In genomic region chr4:46370406-46370805, GRCm38 (mm10) we compare ENCODE assay signal across 16 mouse cellular contexts. TPM values are rescaled to one million over a fixed set of nuclear protein-coding genes. Genes with fewer than 3 reads are reported as not detected.
DNase-seq lines count a peak whose midpoint lies in the region; ATAC-seq lines count a peak whose summit lies in the region.
"Had no signal": no experiment of that assay in that cellular context is flagged by ENCODE, and none has a peak within 500 bp of the region (broad histone marks: within the 10 kb centered on the region; RNA-seq: fewer than 3 reads in every experiment).

No protein-coding gene starts in this region.

- 33% methylated on average over 6 of the region's 6 CpGs for WGBS in heart, embryonic 11.5 days (ENCODE audit: insufficient replicate concordance)
- WGBS in embryonic facial prominence, embryonic 10.5 days = 44% methylated on average over 6 of the region's 6 CpGs
- WGBS in lung, embryonic 16.5 days = 39% methylated on average over 6 of the region's 6 CpGs

- intact Hi-C loops in heart, postnatal 36 days (cut with DNase I) = no loop called here
- intact Hi-C loops in left cerebral cortex, postnatal 4 days (cut with DNase I) = no loop called here

- H3K27ac ChIP-seq in heart, embryonic 11.5 days (ENCODE audit: low read depth, low read length) = no peak overlapping the region
- H3K27ac ChIP-seq in embryonic facial prominence, embryonic 10.5 days (replicated peaks) = peak overlapping the region; percentile 10; the same call in 1 of the 2 replicates
- H3K27ac ChIP-seq in lung, embryonic 16.5 days (ENCODE audit: low read length) = no peak overlapping the region
- H3K27ac ChIP-seq: embryonic facial prominence, embryonic 15.5 days; hindbrain, embryonic 15.5 days had no signal

- peaks cover 13% of the 10 kb centered on the region for H3K4me1 ChIP-seq in heart, embryonic 11.5 days (ENCODE audit: control insufficient read depth, insufficient read depth, low read length)
- peaks cover 24% of the 10 kb centered on the region for H3K4me1 ChIP-seq in embryonic facial prominence, embryonic 10.5 days
- peaks cover 11% of the 10 kb centered on the region for H3K4me1 ChIP-seq in lung, embryonic 16.5 days (replicated peaks; ENCODE audit: control insufficient read depth, insufficient read depth, low read length)

- no peak for ATAC-seq in heart, embryonic 11.5 days (replicated peaks; ENCODE audit: insufficient number of reproducible peaks, low FRiP score, low TSS enrichment)
- ATAC-seq in lung, embryonic 16.5 days (ENCODE audit: low read depth) = no peak

- H3K4me3 ChIP-seq in heart, embryonic 11.5 days (ENCODE audit: low read depth, low read length) = no peak overlapping the region
- peak overlapping the region; percentile 48; the same call in 1 of the 2 replicates for H3K4me3 ChIP-seq in embryonic facial prominence, embryonic 10.5 days
- H3K4me3 ChIP-seq in lung, embryonic 16.5 days (ENCODE audit: low read length) = no peak overlapping the region
- H3K4me3 ChIP-seq: hindbrain, embryonic 15.5 days; myocyte had no signal

- H3K36me3 ChIP-seq in heart, embryonic 11.5 days (ENCODE audit: control insufficient read depth, insufficient read depth, low read length) = no peaks in the 10 kb centered on the region
- no peaks in the 10 kb centered on the region for H3K36me3 ChIP-seq in embryonic facial prominence, embryonic 10.5 days (replicated peaks)
- H3K36me3 ChIP-seq in lung, embryonic 16.5 days (ENCODE audit: control insufficient read depth, insufficient read depth, low read length) = no peaks in the 10 kb centered on the region
- H3K36me3 ChIP-seq: embryonic facial prominence, embryonic 15.5 days; hindbrain, embryonic 15.5 days had no signal

- H3K4me2 ChIP-seq in heart, embryonic 11.5 days = peak overlapping the region; percentile 59
- H3K4me2 ChIP-seq in lung, embryonic 16.5 days (ENCODE audit: low read depth, low read length) = peak overlapping the region; percentile 55; the same call in 1 of the 2 replicates

- H3K9me3 ChIP-seq in heart, embryonic 11.5 days (replicated peaks; ENCODE audit: control insufficient read depth, low read length) = no peaks in the 10 kb centered on the region
- no peaks in the 10 kb centered on the region for H3K9me3 ChIP-seq in embryonic facial prominence, embryonic 10.5 days
- H3K9me3 ChIP-seq in lung, embryonic 16.5 days (ENCODE audit: control insufficient read depth, low read length) = no peaks in the 10 kb centered on the region; the same call in 1 of the 2 replicates
- H3K9me3 ChIP-seq: embryonic facial prominence, embryonic 15.5 days; hindbrain, embryonic 15.5 days had no signal

- H3K9ac ChIP-seq in heart, embryonic 11.5 days (ENCODE audit: low read depth, low read length) = no peak overlapping the region
- H3K9ac ChIP-seq in lung, embryonic 16.5 days (ENCODE audit: low read length) = no peak overlapping the region
- H3K9ac ChIP-seq: embryonic facial prominence, embryonic 15.5 days; hindbrain, embryonic 15.5 days had no signal

- no peak for DNase-seq in heart, postnatal 36 days
- DNase-seq in ES-CJ7 (ENCODE audit: low read depth, low spot score) = peak; percentile 23
- DNase-seq in embryonic facial prominence, embryonic 10.5 days (ENCODE audit: low spot score) = no peak
- DNase-seq in urinary bladder, postnatal 14 days (ENCODE audit: low spot score) = no peak
- DNase-seq in embryo, embryonic 10 days (ENCODE audit: low spot score) = no peak
- DNase-seq in left cerebral cortex, postnatal 4 days = no peak

- H3K27me3 ChIP-seq in heart, embryonic 11.5 days (ENCODE audit: control insufficient read depth, insufficient read depth, low read length) = peaks cover 17% of the 10 kb centered on the region
- H3K27me3 ChIP-seq in embryonic facial prominence, embryonic 10.5 days (replicated peaks; ENCODE audit: low read depth, poor library complexity, severe bottlenecking) = peaks cover 59% of the 10 kb centered on the region
- H3K27me3 ChIP-seq in lung, embryonic 16.5 days (ENCODE audit: control insufficient read depth, insufficient read depth, low read depth, low read length) = no peaks in the 10 kb centered on the region; the same call in 1 of the 2 replicates

RNA-seq across cellular contexts. Expression of gene Trmo, which starts 18.8 kb away (rescaled TPM):
- polyA plus RNA-seq in heart, embryonic 11.5 days (2014; fragmentation: Nextera tagmentation; extraction: Ambion mirVana) = 8.4 and 11.5 TPM in 2 replicates
- total RNA-seq in heart, postnatal 36 days (2021) = 1 to 10 TPM; 3.4 to 4.2 TPM
- 12.3 and 12.7 TPM in 2 replicates for polyA plus RNA-seq in embryonic facial prominence, embryonic 10.5 days (2016; fragmentation: Nextera tagmentation; extraction: Ambion mirVana)
- 10.8 and 12.2 TPM in 2 replicates for polyA plus RNA-seq in lung, embryonic 16.5 days (2015; fragmentation: Nextera tagmentation; extraction: Ambion mirVana)
- total RNA-seq in left cerebral cortex, postnatal 4 days (2021) = 1 to 10 TPM; 3.4 to 6.3 TPM

RNA-seq across cellular contexts. Expression of gene Foxe1, which starts 27.0 kb away (rescaled TPM):
- polyA plus RNA-seq in heart, embryonic 11.5 days (2014; fragmentation: Nextera tagmentation; extraction: Ambion mirVana) = 0.07 TPM in 2 replicates
- total RNA-seq in heart, postnatal 36 days (2021) = not detected
- 1.7 and 2.3 TPM in 2 replicates for polyA plus RNA-seq in embryonic facial prominence, embryonic 10.5 days (2016; fragmentation: Nextera tagmentation; extraction: Ambion mirVana)
- not detected in 2 replicates for polyA plus RNA-seq in lung, embryonic 16.5 days (2015; fragmentation: Nextera tagmentation; extraction: Ambion mirVana)
- not detected for total RNA-seq in left cerebral cortex, postnatal 4 days (2021)
- total RNA-seq: heart, adult 18-20 months; left cerebral cortex, adult 18-20 months; liver, adult 2 months; megakaryocyte-erythroid progenitor cell, adult 5-6 weeks had no signal
- polyA plus RNA-seq: forebrain, postnatal 0 days; hindbrain, embryonic 15.5 days; myocyte had no signal

RNA-seq across cellular contexts. Expression of gene Hemgn, which starts 42.9 kb away (rescaled TPM):
- 64.3 and 76.3 TPM in 2 replicates for polyA plus RNA-seq in heart, embryonic 11.5 days (2014; fragmentation: Nextera tagmentation; extraction: Ambion mirVana)
- total RNA-seq in heart, postnatal 36 days (2021) = under 1 TPM in 1 of 2 experiments, not detected in 1; 0.19 TPM
- polyA plus RNA-seq in embryonic facial prominence, embryonic 10.5 days (2016; fragmentation: Nextera tagmentation; extraction: Ambion mirVana) = 9.9 and 13.6 TPM in 2 replicates
- polyA plus RNA-seq in lung, embryonic 16.5 days (2015; fragmentation: Nextera tagmentation; extraction: Ambion mirVana) = 1.1 and 4.3 TPM in 2 replicates
- not detected for total RNA-seq in left cerebral cortex, postnatal 4 days (2021)
- total RNA-seq: forebrain, postnatal 0 days; left cerebral cortex, adult 18-20 months; liver, adult 2 months had no signal
- polyA plus RNA-seq: forebrain, postnatal 0 days; liver, adult 2 months; myocyte had no signal
